Mouse (Mus musculus) left cerebral cortex, adult 2 months (tissue): ENCODE measurements around the gene Ass1. TPM values are rescaled to one million over a fixed set of nuclear protein-coding genes. Genes with fewer than 3 reads are reported as not detected.

Experiments used
- DNase-seq, 2 experiments: peaks; one replicate each; pipeline ENCODE4 v3.0.0; 2021 to 2022; ENCODE audit warnings: low spot score in 2 of 2, mixed read lengths in 1 of 2; ENCODE audit errors: extremely low spot score in 1 of 2
- H3K27ac ChIP-seq: fragments of 200-600 bp; 2 replicates; pipeline ENCODE4 v1.8.1; 2022
- H3K4me3 ChIP-seq: fragments of 200-600 bp; 2 replicates; pipeline ENCODE4 v1.8.1; 2022
- CTCF ChIP-seq: fragments of 200-600 bp; IDR thresholded peaks from 2 replicates; pipeline ENCODE4 v1.8.1; 2022; ENCODE audit warnings: antibody characterized with exemption, mild to moderate bottlenecking, moderate library complexity
- intact Hi-C: fragments of 180-260 bp; cut with DNase I; formaldehyde crosslinking; loops from one replicate; pipeline ENCODE4 v1.15.1; 2025
- total RNA-seq, 2 experiments: library from RNA; stranded (reverse); gene quantifications; 2 replicates each; pipeline ENCODE4 v1.2.3; 2021

Ass1 gene
- total RNA-seq, 2 experiments from 2014 or later: 27.7 to 27.8 TPM

DNA sequence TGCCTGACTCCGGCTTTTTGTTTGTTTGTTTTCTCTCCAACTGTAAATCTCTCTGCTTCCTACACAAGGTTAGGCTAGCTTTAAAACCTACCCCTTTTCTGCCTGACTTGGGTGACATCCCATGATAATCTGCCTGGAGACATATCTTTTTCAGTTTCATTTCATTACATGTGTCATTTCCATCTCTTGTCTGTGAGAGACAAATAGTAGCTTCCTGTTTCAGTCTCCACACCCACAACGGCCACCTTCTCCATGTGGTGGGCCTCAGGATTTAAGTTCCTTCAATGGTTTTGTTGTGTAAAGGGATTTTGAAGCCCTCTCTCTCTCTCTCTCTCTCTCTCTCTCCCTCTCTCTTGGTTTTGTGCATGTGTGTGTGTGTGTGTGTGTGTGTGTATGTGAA lies 22.5 kb upstream of the Ass1 start:
- Histone ChIP-seq H3K27ac (no peak overlapping the region), H3K4me3 (no peak overlapping the region)
- DNase-seq: no peak
- no peak for TF ChIP-seq CTCF
- intact Hi-C loops: no loop called here

GRCm38 (mm10) chr2:31448756-31449440 lies 21.1 kb upstream of the Ass1 start:
- intact Hi-C loops: no loop called here
- no peak for TF ChIP-seq CTCF
- Histone ChIP-seq H3K4me3 (no peak overlapping the region), H3K27ac (peak overlapping the region; percentile 47; the same call in 1 of the 2 replicates)
- DNase-seq: no peak

DNA sequence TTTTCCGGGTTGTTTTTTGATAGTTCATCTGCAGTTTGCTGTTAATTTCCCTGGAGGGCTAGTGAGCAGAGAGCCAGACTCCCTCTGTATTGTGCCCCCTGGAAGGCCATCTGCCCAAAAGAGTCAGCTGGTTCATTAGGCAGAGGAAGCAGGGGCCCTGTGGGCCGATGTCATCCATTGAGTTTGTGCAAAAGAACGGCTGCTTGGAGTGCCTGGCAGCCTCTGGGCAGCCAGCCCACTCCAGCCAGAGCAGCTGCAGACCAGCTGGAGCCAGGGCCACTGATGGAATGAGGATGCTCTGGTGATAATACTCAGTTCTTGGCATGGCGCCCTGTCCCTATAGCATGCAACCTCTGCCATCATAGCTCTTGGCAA lies 20.6 kb upstream of the Ass1 start:
- H3K4me3 ChIP-seq: no peak overlapping the region
- H3K27ac ChIP-seq: peak overlapping the region; percentile 47; the same call in 1 of the 2 replicates
- DNase-seq: peak; percentile 29 to 58
- TF ChIP-seq CTCF: no peak
- intact Hi-C loops: no loop called here

- TF ChIP-seq CTCF: no peak
- intact Hi-C loops: no loop called here
- H3K4me3 ChIP-seq: no peak overlapping the region
- no peak overlapping the region for H3K27ac ChIP-seq
- DNase-seq: no peak
These were observed 20.1 kb upstream of the Ass1 start for GRCm38 (mm10) chr2:31449902-31450301.

DNA sequence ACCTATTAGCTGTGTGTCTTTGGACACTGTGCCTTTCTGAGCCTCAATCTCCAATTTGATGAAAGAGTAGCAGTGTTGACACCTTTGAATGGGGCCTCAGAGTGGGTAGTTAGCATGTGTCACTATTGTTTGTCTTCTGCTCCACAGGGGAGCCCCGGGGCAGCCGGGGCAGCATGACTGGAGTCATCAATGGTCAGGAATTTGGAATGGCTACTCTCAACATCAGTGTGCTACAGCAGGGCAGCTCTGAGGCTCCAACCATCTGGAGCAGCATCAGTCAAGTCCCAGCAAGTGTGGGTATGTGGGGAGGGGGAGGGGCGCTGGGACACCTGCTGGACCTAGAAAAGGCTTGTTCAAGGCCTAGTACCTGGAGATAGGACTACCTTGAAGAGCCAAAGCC lies 19.3 kb upstream of the Ass1 start:
- intact Hi-C loops: no loop called here
- H3K4me3 ChIP-seq: no peak overlapping the region
- no peak for DNase-seq
- TF ChIP-seq CTCF: no peak
- no peak overlapping the region for H3K27ac ChIP-seq

- intact Hi-C loops: no loop called here
- Histone ChIP-seq H3K4me3 (no peak overlapping the region), H3K27ac (no peak overlapping the region)
- no peak for DNase-seq
- no peak for TF ChIP-seq CTCF
These were observed 18.5 kb upstream of the Ass1 start for GRCm38 (mm10) chr2:31451530-31451929.

- Histone ChIP-seq H3K4me3 (no peak overlapping the region), H3K27ac (no peak overlapping the region)
- TF ChIP-seq CTCF: no peak
- no peak for DNase-seq
- intact Hi-C loops: no loop called here
These were observed 17.0 kb upstream of the Ass1 start for GRCm38 (mm10) chr2:31453011-31453410.

DNA sequence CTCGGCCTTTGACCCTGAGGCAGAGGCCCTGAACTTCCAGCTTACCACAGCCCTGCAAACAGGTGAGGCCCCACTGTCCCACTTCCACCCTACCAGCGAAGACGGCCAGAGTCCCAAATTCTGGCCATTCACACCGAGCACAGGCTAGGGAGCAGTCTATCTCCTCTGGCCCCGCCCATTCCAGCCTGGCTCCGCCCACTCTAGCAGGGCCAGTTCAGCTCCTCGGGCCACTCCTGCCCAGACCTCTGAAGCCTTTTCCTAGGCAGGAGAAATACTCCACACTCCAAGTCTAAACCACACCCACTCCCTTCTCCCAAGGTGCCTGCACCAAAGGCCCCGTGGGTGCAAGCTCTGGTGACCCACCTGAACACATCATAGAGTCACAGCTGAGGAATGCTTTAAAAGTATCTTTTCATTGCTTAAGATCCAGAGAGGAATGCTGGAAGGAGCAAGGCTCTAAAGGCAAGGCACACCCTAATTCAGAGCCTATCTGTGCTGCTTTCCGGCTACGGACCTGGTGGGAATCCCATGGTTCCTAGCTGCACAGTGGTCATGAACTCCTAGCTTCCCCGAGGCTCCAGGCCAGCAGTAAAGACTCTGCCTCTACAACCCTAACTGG lies 16.3 kb upstream of the Ass1 start:
- no peak for TF ChIP-seq CTCF
- no peak overlapping the region for H3K4me3 ChIP-seq
- no peak for DNase-seq
- H3K27ac ChIP-seq: no peak overlapping the region
- intact Hi-C loops: no loop called here

DNA sequence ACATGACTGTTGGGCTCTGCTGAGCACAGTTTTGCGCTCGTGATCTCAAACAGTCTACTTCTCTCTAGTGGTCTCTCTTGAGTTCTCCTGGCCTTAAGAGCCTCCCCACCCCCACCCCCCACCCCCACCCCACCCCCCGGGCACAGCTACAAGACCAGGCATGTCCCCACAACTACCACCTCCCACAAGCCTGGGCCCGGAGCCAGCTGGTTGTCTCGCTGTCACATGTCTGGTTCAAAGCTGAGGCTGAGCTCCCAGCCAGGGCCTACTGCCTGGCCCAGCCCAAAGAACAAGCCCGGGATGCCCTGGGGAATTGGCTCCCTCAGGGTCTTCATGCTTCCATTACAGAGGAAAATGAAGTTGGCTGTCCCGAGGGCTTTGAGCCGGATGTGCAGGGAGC lies 15.7 kb upstream of the Ass1 start:
- intact Hi-C loops: no loop called here
- DNase-seq: no peak
- Histone ChIP-seq H3K27ac (no peak overlapping the region), H3K4me3 (no peak overlapping the region)
- TF ChIP-seq CTCF: no peak

GRCm38 (mm10) chr2:31455418-31455817 lies 14.6 kb upstream of the Ass1 start:
- no peak overlapping the region for H3K4me3 ChIP-seq
- no peak for DNase-seq
- TF ChIP-seq CTCF: no peak
- no peak overlapping the region for H3K27ac ChIP-seq
- intact Hi-C loops: no loop called here

GRCm38 (mm10) chr2:31458460-31458859 lies 11.5 kb upstream of the Ass1 start:
- TF ChIP-seq CTCF: no peak
- DNase-seq: no peak
- no peak overlapping the region for H3K27ac ChIP-seq
- no peak overlapping the region for H3K4me3 ChIP-seq
- intact Hi-C loops: no loop called here

GRCm38 (mm10) chr2:31458989-31459936 lies 10.7 kb upstream of the Ass1 start:
- no peak for DNase-seq
- intact Hi-C loops: no loop called here
- no peak overlapping the region for H3K27ac ChIP-seq
- H3K4me3 ChIP-seq: no peak overlapping the region
- TF ChIP-seq CTCF: no peak
